Mouse (Mus musculus) myocyte (in vitro differentiated cells): ENCODE measurements around the gene Tmem131l.

Experiments used
- POLR2A ChIP-seq: IDR thresholded peaks from one replicate; pipeline ENCODE4 v1.6.1; 2011; ENCODE audit warnings: low read depth, mild to moderate bottlenecking, control low read depth, moderate library complexity; ENCODE audit not compliant: insufficient read length
- REST ChIP-seq: IDR thresholded peaks from one replicate; pipeline ENCODE4 v1.6.1; 2011; ENCODE audit warnings: mild to moderate bottlenecking, control low read depth, moderate library complexity; ENCODE audit not compliant: insufficient read depth, insufficient read length
- TCF3 ChIP-seq: IDR thresholded peaks from one replicate; pipeline ENCODE4 v1.6.1; 2011; ENCODE audit warnings: low read depth, control low read depth; ENCODE audit not compliant: insufficient read length

DNA sequence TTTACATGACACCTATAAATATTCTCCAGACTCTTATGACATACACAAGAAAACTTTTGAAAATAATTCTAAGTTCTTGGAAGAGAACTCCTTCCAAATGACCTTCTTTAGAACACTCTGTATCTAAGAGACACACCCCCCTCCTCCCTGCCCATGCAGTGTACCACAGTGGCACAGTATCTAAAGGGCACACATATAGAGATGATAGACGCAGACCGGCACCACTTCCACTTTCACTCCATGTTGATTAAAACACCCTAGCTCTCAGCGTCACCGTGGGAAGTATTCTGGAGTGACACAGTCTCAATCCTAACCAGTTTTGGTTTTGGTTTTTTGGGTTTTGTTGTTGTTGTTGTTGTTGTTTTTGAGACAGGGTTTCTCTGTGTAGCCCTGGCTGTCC, 3.1 kb downstream of the Tmem131l start:
- TF ChIP-seq REST (no peak), POLR2A (no peak), TCF3 (no peak)
